Mouse (Mus musculus) liver, adult 2 months (tissue): ENCODE results near the gene Rala.

Experiments used
- CTCF ChIP-seq: fragments of 200-500 bp; IDR thresholded peaks from 2 replicates; pipeline ENCODE4 v1.5.1; 2011; ENCODE audit warnings: low read depth, low read length, control low read depth
- POLR2A ChIP-seq: fragments of 200-500 bp; IDR thresholded peaks from 2 replicates; pipeline ENCODE4 v1.6.1; 2011; ENCODE audit warnings: low read length, control low read depth; ENCODE audit not compliant: insufficient read depth; ENCODE audit errors: extremely low read depth

- TF ChIP-seq CTCF (no peak), POLR2A (peak; percentile 72)
Measured at GRCm38 (mm10) chr13:17944078-17944917, at the start of gene Rala.
